Mouse (Mus musculus): ENCODE results near the gene Vipr1. TPM values are rescaled to one million over a fixed set of nuclear protein-coding genes. Genes with fewer than 3 reads are reported as not detected.

The Vipr1 gene
- total RNA-seq, 2 experiments from 2014 or later, result 0.21 to 0.66 TPM

GRCm38 (mm10) chr9:121717048-121717447, 74.5 kb downstream of the Vipr1 start:
- DNase-seq (ENCODE audit: low spot score in 2 of 2), result no peak

- DNase-seq (ENCODE audit: low spot score in 2 of 2), result no peak
Measured at GRCm38 (mm10) chr9:121718070-121718705, 75.7 kb downstream of the Vipr1 start.

- DNase-seq (ENCODE audit: low spot score in 2 of 2), result peak; percentile 96 to 97
Measured at GRCm38 (mm10) chr9:121718792-121719318, 76.3 kb downstream of the Vipr1 start, which contains the start of gene Nktr. Gene Nktr (plus strand): TSS chr9:121719169.

GRCm38 (mm10) chr9:121719347-121720331, 77.1 kb downstream of the Vipr1 start:
- DNase-seq (ENCODE audit: low spot score in 2 of 2), result peak in 1 of 2 experiments; percentile 55

Other genes starting within 250 kb of the Vipr1 start
- 1 to 10 TPM; 6.2 to 8.7 TPM for gene Cck, start 147.0 kb upstream of the Vipr1 start, total RNA-seq (2021)
- 1 to 10 TPM in 1 of 2 experiments, under 1 TPM in 1; 0.81 to 1.2 TPM for gene Lyzl4, start 620 bp upstream of the Vipr1 start, total RNA-seq (2021)
- gene Sec22c, start 62.8 kb downstream of the Vipr1 start, total RNA-seq (2021), result 1 to 10 TPM; 6.8 to 8.5 TPM
- gene Ss18l2, start 67.6 kb downstream of the Vipr1 start, total RNA-seq (2021), result 10 to 100 TPM; 80.4 to 80.8 TPM
- gene Nktr, start 76.5 kb downstream of the Vipr1 start, total RNA-seq (2021), result 100 to 1,000 TPM in 1 of 2 experiments, 10 to 100 TPM in 1; 75.2 to 104 TPM
- 10 to 100 TPM; 88.6 to 91.6 TPM for gene Zfp651, start 116.6 kb downstream of the Vipr1 start, total RNA-seq (2021)
- 100 to 1,000 TPM; 143 TPM for gene Klhl40, start 134.9 kb downstream of the Vipr1 start, total RNA-seq (2021)
- 100 to 1,000 TPM; 164 to 169 TPM for gene Hhatl, start 149.8 kb downstream of the Vipr1 start, total RNA-seq (2021)
- gene Ccdc13, start 196.7 kb downstream of the Vipr1 start, total RNA-seq (2021), result under 1 TPM in 1 of 2 experiments, not detected in 1; 0.88 TPM
- gene Higd1a, start 215.6 kb downstream of the Vipr1 start, total RNA-seq (2021), result 10 to 100 TPM; 61.4 to 67.0 TPM